Mouse (Mus musculus) heart, adult 9 months (tissue): ENCODE data around the gene Bicd2.

Experiments
- DNase-seq, 2 experiments: peaks; one replicate each; pipeline ENCODE4 v3.0.0; 2022; ENCODE audit warnings: low spot score in 2 of 2

Gene Bicd2

DNA sequence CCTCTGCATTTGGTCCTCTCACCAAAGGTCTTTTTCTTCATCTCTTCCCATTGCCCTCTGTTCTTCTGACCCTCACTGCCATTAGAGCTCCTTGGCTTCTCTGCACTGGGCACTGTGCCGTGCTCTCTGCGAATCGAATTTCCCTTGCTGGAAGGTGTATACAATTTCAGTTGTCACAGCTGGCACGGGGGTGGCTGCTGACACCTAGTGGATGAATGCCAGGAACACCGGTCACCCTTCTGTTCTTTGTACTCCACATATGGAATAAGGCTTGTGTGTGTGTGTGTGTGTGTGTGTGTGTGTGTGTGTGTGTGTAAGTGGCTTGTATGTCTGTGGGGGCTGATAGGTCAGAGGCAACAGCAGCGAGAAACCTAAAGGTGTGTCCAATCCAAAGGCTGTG, 58.8 kb downstream of the Bicd2 start:
- peak in 1 of 2 experiments; percentile 50 for DNase-seq

DNA sequence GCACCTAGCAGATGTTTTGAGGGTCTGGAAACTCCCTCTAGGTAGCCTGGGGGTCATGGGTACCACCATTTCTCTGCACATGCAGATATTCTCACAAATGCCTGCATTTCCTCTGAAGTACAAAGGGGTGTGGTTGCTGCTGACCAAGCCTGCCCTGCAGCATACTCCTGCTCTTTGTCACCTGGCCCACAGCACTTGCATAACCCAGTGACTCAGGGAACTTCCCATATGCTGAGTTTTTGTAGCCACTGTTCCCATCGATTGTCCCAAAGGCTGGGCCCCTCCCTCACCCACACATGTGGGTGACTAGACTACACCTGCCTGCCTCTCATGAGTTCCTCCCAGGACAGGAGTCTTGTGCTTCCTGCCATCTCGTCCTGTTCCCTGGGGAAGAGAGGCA, 61.2 kb downstream of the Bicd2 start:
- DNase-seq = no peak

GRCm38 (mm10) chr13:49407795-49408194, 66.4 kb downstream of the Bicd2 start:
- DNase-seq = no peak

GRCm38 (mm10) chr13:49420754-49421605, 79.6 kb downstream of the Bicd2 start, which contains the start of gene Ippk:
Ippk (plus strand) TSS chr13:49421249.
- peak; percentile 98 for DNase-seq

DNA sequence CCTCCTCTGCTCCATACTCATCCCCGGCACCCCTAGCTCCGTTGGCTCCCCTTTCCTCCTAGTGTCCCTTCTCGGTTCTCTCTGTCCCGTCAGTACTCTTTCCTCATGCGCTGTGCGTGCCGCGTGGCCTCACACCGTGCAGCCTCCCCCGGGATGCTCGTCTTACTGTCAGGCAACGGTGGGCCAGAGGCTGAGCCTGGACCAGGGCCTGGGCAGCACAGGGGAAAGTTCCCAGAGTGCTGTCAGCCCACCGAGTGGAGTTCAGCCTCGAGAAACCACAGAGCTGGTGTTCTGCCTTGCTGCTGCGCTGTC, 80.2 kb downstream of the Bicd2 start:
- no peak for DNase-seq

- DNase-seq = no peak
Observed at GRCm38 (mm10) chr13:49421959-49422358, 80.6 kb downstream of the Bicd2 start.

DNA sequence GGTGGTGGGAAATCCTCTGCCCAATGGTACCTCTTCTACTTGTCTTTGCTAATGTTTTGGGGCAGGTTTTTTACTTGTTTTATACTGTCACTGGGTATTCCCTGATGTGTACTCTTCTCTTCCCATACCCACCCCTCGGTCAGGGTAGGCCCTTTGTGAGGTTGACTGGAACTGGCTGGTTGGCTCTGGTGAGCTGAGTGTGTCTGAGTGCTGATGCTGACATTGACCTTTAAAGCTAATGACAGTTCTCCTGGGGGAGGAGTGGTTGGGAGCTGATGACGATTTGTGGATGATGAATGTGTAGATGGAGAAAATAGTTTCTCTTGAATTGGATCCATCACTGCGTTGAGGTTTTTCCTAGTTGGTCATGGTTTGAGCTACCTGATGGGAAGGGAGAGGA, 85.4 kb downstream of the Bicd2 start:
- no peak for DNase-seq

DNA sequence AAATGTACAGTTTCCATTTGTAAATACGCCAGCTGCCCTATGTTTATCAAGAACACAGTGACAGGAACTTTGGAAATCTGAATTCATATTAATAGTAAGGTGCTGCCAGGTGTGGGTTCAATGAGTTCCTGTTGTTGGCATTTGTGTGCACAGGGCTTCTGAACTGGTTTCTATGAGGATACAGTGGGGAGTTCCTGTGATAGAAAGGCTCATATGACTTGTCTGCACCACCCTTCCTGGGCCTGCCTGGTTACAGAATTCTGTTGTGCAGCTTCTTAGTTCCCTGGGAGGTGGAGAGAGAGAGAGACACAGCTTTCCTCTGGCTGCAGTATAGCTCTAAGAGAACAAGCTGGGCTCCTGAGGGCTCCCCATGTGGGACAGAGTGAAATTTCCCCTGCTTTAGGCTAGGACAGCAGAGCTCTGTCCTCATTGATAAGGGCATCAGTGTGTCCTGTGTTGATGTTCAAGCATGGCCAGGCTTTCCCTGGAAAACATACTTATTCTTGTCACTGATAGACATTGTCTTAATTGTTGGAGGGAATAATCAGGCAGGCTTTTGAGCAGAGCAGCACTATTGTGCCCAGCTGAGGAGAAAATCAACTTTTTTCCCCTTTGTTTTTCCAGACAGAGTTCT, 86.8 kb downstream of the Bicd2 start:
- DNase-seq = peak; percentile 11 to 26

DNA sequence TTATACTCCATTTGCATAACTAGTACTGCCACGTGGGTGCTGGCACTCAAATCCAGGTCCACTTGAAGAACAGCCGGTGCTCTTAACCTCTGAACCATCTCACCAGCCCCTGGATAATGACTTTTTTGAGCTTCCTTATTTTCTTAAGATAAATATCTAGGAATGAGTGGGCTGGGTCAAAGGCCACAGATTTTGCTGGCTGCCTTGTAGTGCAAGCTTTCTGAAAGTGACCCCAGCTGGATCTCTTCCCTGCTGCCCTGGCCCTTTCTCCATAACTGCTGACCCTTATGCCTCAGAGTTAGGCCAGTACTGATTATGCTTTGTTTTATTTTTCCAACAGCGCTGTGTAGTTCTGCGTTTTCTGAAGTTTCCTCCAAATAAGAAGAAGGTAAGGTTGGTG, 89.1 kb downstream of the Bicd2 start:
- DNase-seq = no peak

GRCm38 (mm10) chr13:49433268-49434029, 92.1 kb downstream of the Bicd2 start:
- DNase-seq = no peak

DNA sequence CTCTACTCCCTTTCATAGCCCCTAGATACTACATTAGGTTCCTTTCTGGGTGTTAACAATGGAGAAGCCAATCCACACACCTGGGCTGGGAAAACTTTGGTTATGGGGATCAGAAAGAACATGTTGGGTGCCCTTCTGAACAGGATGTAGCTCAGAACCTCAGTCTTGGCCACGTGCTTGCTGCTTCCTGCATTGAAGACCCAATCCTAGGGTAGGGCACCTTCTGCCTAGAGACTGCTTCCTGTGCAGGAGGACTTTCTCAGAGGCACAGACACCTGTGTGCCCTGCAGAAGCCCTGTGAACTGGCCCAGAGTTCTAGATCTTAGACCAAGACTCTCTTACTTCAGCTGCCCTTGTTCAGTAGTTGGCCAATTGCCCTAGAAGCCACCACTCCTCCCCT, 94.4 kb downstream of the Bicd2 start:
- no peak for DNase-seq

DNA sequence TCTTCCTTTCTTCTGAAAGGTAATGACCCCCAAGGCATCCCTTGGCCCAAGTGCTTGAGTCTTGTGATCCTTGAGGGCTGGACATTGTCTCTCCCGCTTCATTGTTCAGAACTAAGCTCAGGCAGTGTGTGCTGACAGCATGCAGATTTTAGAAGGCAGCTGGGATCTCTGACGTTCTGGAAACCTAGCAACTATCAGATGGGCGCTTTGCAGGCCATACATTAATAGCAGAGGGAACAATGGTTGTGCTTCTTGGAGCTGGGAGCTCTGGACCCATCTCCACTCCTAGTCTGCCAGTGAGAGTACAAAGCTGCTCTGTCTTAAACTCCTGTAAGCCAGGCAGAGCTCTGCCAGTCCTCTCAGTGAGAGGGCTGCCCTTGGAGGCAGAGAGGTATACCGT, 94.8 kb downstream of the Bicd2 start:
- DNase-seq = no peak
